Mouse (Mus musculus): ENCODE results near the gene Cbln3. TPM values are rescaled to one million over a fixed set of nuclear protein-coding genes. Genes with fewer than 3 reads are reported as not detected.

The Cbln3 gene
- total RNA-seq (2021): under 1 TPM; 0.32 to 0.54 TPM
- long read RNA-seq, experiment 1: 0 reads
- long read RNA-seq, experiment 2, full-length matches to known transcripts: 1 of 1 reads
- long read RNA-seq, experiment 2, partial matches to known transcripts: 0 of 1 reads
- long read RNA-seq, experiment 2, other reads (novel, unspliced or antisense): 0 of 1 reads

DNA sequence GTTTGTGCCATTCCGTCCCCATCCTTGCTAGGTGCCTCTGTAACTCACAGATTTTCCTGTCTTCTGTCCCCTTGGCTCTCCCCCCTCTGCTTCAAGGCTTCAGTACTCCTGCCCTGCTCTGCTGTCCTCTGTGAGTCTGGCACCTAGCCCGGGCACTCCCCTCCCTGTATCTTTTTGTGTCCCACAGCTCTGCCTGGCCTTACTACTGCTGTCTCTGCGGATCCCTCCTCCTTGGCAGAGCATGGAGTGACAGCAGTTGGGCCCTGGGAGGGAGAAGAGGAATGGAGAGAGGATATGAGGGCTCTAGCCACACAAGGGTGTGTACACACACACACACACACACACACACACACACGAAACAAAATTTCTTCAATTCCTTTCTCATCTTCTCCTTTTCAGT lies at the start of gene Cbln3:
Gene Cbln3, minus strand, starts transcription at position 227 of the 400 bp plus-strand sequence.
- Histone ChIP-seq H3K27ac (peak within 1 kb of the TSS; percentile 92), H3K4me3 (peak within 1 kb of the TSS; percentile 77)
- no peak for TF ChIP-seq CTCF (conservative IDR thresholded peaks at IDR 0.05)
- DNase-seq (ENCODE audit: low spot score in 2 of 2): no peak

- no peak for DNase-seq (ENCODE audit: low spot score in 2 of 2)
- Histone ChIP-seq H3K27ac (no peak overlapping the region), H3K4me3 (no peak overlapping the region)
- TF ChIP-seq CTCF (conservative IDR thresholded peaks at IDR 0.05): no peak
Observed at GRCm38 (mm10) chr14:55933586-55933985, 49.4 kb upstream of the Cbln3 start.

- no peak for DNase-seq (ENCODE audit: low spot score in 2 of 2)
- TF ChIP-seq CTCF (conservative IDR thresholded peaks at IDR 0.05): no peak
- Histone ChIP-seq H3K4me3 (no peak overlapping the region), H3K27ac (no peak overlapping the region)
Observed at GRCm38 (mm10) chr14:55929263-55929997, 45.2 kb upstream of the Cbln3 start.

DNA sequence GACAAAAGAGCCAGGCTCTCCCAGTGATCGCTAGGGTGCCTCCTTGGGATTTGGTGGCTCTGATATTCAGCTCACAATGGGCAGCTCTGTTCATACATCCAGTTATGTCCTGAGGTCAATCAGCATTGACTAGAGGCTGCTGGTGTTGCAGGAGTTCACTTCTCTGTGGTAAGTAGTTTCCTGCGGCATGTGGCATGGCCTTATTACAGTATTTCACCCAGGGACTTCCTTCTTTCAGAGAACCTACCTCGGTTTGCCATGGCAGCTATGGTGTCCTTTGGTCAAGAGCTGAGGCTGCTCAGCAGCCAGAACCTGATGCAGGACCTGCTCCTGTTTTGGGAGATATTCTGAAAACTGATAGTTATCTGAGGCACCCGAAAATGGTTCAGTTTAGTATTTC lies 42.7 kb upstream of the Cbln3 start:
- no peak for DNase-seq (ENCODE audit: low spot score in 2 of 2)
- H3K27ac ChIP-seq: no peak overlapping the region
- H3K4me3 ChIP-seq: no peak overlapping the region
- TF ChIP-seq CTCF (conservative IDR thresholded peaks at IDR 0.05): no peak

DNA sequence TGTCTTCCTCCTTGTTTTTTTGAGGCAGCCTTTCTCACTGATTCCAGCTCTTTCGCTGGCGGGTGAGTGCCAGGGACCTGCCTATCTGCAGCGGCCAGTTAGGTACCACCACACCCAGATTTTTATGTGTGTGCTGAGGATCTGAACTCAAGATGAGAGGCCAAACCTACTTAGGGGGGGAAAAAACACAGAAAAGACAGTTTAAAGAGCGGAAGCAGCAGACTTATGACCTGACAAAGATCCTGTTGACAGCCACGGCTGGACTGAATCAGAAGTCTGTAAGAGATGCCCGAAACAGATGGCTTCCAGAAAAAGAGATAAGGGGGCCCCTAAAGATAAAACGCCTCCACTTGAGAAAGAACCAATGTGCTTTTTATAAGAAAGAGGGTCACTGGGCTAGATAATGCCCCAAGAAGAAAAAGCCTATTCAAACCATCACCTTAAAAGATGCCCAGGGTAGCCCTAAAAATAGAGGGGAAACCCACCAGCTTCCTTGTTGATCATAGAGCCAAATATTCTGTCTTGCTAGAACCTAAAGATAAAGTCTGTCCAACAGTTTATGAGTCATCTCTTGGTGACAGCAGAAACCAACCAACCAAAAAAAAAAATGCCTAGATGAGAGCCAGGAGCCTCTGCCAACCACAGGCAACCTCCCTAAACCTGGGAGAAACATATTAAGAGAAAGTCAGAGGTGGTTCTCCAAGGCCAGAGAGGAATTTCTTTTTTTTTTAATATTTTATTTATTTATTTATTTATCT lies 38.5 kb upstream of the Cbln3 start:
- H3K4me3 ChIP-seq: no peak overlapping the region
- no peak for TF ChIP-seq CTCF (conservative IDR thresholded peaks at IDR 0.05)
- no peak for DNase-seq (ENCODE audit: low spot score in 2 of 2)

DNA sequence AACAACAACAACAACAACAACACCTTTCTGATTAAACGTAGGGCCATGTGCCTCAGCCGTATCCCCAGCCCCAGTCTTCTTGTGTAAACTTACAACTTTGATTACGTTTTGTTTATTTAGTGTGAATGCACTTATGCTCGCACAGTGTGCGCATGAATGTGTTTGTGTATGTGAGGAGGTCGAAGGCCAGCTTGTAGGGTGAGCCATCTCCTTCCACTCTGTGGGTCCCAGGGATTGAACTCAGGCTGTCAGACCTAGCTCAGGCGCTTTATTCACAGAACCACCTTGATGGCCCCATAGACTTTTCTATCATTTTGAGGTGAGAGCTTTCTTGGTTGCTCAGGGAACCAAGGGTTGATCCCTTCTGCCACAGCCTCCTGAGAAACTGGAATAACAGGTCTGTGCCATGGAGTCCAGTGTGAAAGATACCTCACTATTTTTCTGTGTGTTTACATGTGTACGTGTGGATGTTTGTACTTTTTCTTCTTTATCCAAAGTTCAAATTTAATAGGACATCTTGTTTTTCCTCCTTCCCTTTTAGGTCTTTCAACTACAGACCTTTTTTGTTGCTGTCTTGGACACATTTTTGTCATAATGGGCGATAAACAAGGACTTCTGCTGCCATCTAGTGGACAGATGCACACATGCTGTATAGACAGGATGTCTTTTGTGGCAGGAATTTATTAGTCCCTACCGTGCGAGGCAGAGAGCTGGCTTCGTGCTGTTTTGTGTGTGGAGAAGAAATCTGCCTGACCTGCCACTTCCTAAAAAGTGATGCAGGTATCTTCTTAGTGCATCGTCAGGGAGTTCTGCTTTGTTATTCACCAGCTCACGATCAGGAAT lies 34.3 kb upstream of the Cbln3 start:
- TF ChIP-seq CTCF (conservative IDR thresholded peaks at IDR 0.05): peak; percentile 95
- H3K4me3 ChIP-seq: no peak overlapping the region
- no peak overlapping the region for H3K27ac ChIP-seq
- DNase-seq (ENCODE audit: low spot score in 2 of 2): peak; percentile 74 to 77

More for the DNA sequence above, 38.5 kb upstream of the Cbln3 start:
- H3K27ac ChIP-seq: no peak overlapping the region

GRCm38 (mm10) chr14:55913406-55913805 lies 29.2 kb upstream of the Cbln3 start:
- H3K4me3 ChIP-seq: no peak overlapping the region
- no peak for TF ChIP-seq CTCF (conservative IDR thresholded peaks at IDR 0.05)
- no peak for DNase-seq (ENCODE audit: low spot score in 2 of 2)
- no peak overlapping the region for H3K27ac ChIP-seq

- H3K4me3 ChIP-seq: no peak overlapping the region
- no peak for DNase-seq (ENCODE audit: low spot score in 2 of 2)
- H3K27ac ChIP-seq: no peak overlapping the region
- TF ChIP-seq CTCF (conservative IDR thresholded peaks at IDR 0.05): peak; percentile 74
Observed at GRCm38 (mm10) chr14:55905518-55905917, 21.3 kb upstream of the Cbln3 start.

GRCm38 (mm10) chr14:55900414-55900755 lies 16.2 kb upstream of the Cbln3 start:
- no peak for DNase-seq (ENCODE audit: low spot score in 2 of 2)
- no peak for TF ChIP-seq CTCF (conservative IDR thresholded peaks at IDR 0.05)
- H3K27ac ChIP-seq: peak overlapping the region; percentile 94
- peak overlapping the region; percentile 67 for H3K4me3 ChIP-seq

- Histone ChIP-seq H3K27ac (peak within 1 kb of the TSS; percentile 94), H3K4me3 (peak within 1 kb of the TSS; percentile 67)
- TF ChIP-seq CTCF (conservative IDR thresholded peaks at IDR 0.05): no peak
- DNase-seq (ENCODE audit: low spot score in 2 of 2): peak; percentile 79 to 81
Observed at GRCm38 (mm10) chr14:55899701-55900413, 15.7 kb upstream of the Cbln3 start, which contains the start of gene Sdr39u1. Gene Sdr39u1, minus strand, starts transcription at chr14:55900293.

DNA sequence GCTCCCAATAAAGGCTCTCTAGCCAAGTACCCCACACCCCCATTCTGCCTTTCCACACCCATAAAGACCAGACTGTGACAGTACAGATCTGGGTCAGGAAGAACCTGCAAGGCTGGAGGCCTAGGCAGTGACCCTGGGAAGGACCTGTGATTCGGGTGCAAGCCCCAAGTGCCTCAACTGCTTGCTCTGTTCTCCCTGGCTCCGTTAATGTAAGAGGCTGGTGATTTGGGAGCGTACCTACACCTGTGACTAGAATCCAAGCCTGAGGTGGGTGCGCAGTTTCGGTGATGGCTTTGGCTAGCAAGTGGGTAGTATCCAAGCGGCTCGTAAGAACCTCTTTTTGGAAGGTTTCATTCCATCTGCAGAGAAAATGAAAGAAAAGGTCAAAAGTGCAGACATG lies 14.8 kb upstream of the Cbln3 start:
- no peak for TF ChIP-seq CTCF (conservative IDR thresholded peaks at IDR 0.05)
- H3K27ac ChIP-seq: no peak overlapping the region
- no peak for DNase-seq (ENCODE audit: low spot score in 2 of 2)
- H3K4me3 ChIP-seq: no peak overlapping the region

DNA sequence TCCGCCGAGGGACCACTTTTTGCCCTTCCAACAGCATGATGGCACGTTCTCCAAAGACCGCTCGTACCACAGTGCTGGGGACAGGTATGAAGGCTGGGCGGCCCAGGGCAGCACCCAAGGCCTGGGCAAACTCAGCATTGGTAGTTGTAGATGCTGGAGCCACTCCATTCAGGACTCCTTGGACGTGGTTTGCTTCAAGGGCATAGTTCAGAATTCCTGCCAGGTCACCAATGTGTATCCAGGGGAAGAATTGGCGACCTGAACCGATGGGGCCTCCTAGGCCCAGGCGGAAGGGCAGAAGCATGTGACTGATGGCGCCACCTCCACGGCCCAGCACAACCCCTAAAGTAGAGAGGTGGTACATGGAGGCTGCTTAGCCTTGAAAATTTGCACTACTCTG lies 13.5 kb upstream of the Cbln3 start:
- TF ChIP-seq CTCF (conservative IDR thresholded peaks at IDR 0.05): no peak
- H3K27ac ChIP-seq: no peak overlapping the region
- no peak overlapping the region for H3K4me3 ChIP-seq
- DNase-seq (ENCODE audit: low spot score in 2 of 2): no peak

All from layer of hippocampus, adult 2 months (tissue).